Mouse (Mus musculus) liver, postnatal 0 days (tissue): ENCODE measurements around the gene Ghrl.

Experiments
- CTCF ChIP-seq: sonication (generic); IDR thresholded peaks from 2 replicates; pipeline ENCODE4 v1.5.1; 2016; ENCODE audit warnings: antibody characterized with exemption, low read depth
- EP300 ChIP-seq: IDR thresholded peaks from 2 replicates; pipeline ENCODE4 v1.6.1; 2016; ENCODE audit warnings: antibody characterized with exemption, low read depth, mild to moderate bottlenecking

DNA sequence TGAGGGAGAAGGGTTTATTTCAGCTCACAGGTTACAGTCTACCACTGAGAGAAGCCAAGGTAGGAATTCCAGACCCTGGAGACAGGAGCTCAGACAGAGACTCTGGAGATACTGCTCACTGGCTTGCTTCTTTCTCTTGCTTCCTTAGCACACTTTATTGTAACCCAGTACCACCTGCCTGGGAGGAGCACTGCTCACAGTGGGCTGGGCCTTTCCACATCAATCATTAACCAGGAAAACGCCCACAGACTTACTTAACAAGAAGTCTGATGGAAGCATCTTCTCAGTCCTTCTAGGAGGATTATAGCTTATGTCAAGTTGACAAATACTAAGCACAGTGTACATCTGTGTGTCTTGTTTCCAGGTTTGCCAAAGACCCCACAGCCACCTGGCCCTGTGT, 4.9 kb downstream of the Ghrl start:
- no peak for TF ChIP-seq CTCF
- no peak for TF ChIP-seq EP300
